Mouse (Mus musculus) lung, embryonic 15.5 days (tissue): ENCODE data around the gene Csf3. TPM values are rescaled to one million over a fixed set of nuclear protein-coding genes. Genes with fewer than 3 reads are reported as not detected.

ENCODE experiments used
- ATAC-seq: fragments of 200-750 bp; cut with Nextera tagmentation; 2 replicates; pipeline ENCODE4 v1.8.0; 2017; ENCODE audit warnings: moderate number of reproducible peaks, borderline replicate concordance; ENCODE audit not compliant: low FRiP score, low TSS enrichment; ENCODE audit errors: extremely low read depth
- H3K27ac ChIP-seq: fragments of 300-500 bp; sonication (generic); 2 replicates; pipeline ENCODE4 v1.5.1; 2015; ENCODE audit warnings: moderate library complexity, mild to moderate bottlenecking, inconsistent platforms
- H3K27me3 ChIP-seq: fragments of 300-500 bp; sonication (generic); 2 replicates; pipeline ENCODE4 v1.6.1; 2015; ENCODE audit warnings: inconsistent platforms
- H3K36me3 ChIP-seq: fragments of 300-500 bp; sonication (generic); 2 replicates; pipeline ENCODE4 v1.6.1; 2015; ENCODE audit warnings: inconsistent platforms
- H3K4me1 ChIP-seq: fragments of 300-500 bp; sonication (generic); 2 replicates; pipeline ENCODE4 v1.6.1; 2015; ENCODE audit warnings: inconsistent platforms
- H3K4me2 ChIP-seq: fragments of 300-500 bp; sonication (generic); 2 replicates; pipeline ENCODE4 v1.6.1; 2015; ENCODE audit warnings: inconsistent platforms, mild to moderate bottlenecking, moderate library complexity
- H3K4me3 ChIP-seq: fragments of 300-500 bp; sonication (generic); 2 replicates; pipeline ENCODE4 v1.5.1; 2015; ENCODE audit warnings: mild to moderate bottlenecking, inconsistent platforms
- H3K9ac ChIP-seq: fragments of 300-500 bp; sonication (generic); 2 replicates; pipeline ENCODE4 v1.6.1; 2015; ENCODE audit warnings: inconsistent platforms
- H3K9me3 ChIP-seq: fragments of 300-500 bp; sonication (generic); 2 replicates; pipeline ENCODE4 v1.6.1; 2016; ENCODE audit warnings: inconsistent platforms
- WGBS: fragments of 180-500 bp; shearing (Covaris S2); methylation state at CpG from one replicate; pipeline ENCODE4 v1.1.7; 2015; 5-methylcytosine and 5-hydroxymethylcytosine counted together
- polyA plus RNA-seq: library from polyadenylated mRNA; unstranded; fragments of >200 nt; fragmentation: Nextera tagmentation; extraction: Ambion mirVana; gene quantifications from 2 replicates; pipeline ENCODE4 v1.2.1, GENCODE M21; 2015

The Csf3 gene
- polyA plus RNA-seq, 1 experiment from 2014 or later: not detected

DNA sequence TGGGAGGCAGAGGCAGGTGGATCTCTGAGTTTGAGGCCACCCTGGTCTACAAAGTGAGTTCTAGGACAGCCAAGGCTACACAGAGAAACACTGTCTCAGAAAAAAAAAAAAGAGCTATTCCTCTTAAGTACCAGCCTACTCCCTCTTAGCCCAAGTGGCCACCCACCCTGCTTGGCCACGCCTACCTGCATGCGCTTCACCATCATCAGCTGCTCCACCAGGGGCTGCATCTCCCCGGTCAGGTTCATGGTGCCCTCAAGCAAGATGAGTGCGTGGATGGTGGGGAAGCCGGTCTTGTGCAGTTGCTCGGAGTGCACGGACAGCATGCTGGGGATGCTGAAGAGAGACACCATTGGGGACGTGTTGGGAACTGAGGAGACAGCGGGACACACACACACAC lies 14.9 kb downstream of the Csf3 start:
- Histone ChIP-seq H3K4me3 (no peak overlapping the region), H3K27ac (no peak overlapping the region), H3K4me2 (no peak overlapping the region), H3K4me1 (peaks cover 32% of the 10 kb centered on the region), H3K36me3 (peaks cover 39% of the 10 kb centered on the region), H3K27me3 (no peaks in the 10 kb centered on the region), H3K9me3 (no peaks in the 10 kb centered on the region), H3K9ac (no peak overlapping the region)
- WGBS: 93% methylated on average over 8 of the region's 9 CpGs
- ATAC-seq: no peak

DNA sequence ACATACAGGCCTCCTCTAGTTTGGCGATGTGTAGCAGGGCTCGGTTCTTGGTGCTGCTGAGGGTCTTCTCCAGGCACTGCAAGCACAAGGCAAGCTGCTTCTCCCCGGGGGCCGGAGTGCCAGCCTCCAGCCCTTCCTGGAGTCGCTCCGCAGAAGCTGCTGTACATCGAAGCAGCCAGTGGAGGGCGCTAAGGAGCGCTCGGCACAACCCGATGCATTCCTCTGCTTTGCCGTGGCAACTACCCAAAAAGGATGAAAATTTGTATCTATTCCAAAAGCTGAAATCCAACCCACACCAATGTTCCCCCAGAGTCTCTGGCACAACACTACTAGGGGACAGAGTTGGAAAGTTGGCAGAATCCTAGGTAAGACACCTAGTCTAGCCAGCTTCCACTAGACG lies 16.8 kb downstream of the Csf3 start:
- no peaks in the 10 kb centered on the region for H3K27me3 ChIP-seq
- peaks cover 47% of the 10 kb centered on the region for H3K4me1 ChIP-seq
- peaks cover 30% of the 10 kb centered on the region; the same call in 1 of the 2 replicates for H3K36me3 ChIP-seq
- H3K9ac ChIP-seq: no peak overlapping the region
- no peaks in the 10 kb centered on the region for H3K9me3 ChIP-seq
- 14% methylated on average over 13 of the region's 13 CpGs for WGBS
- no peak for ATAC-seq
- no peak overlapping the region for H3K4me2 ChIP-seq
- H3K27ac ChIP-seq: 0 out of 2 replicates have a peak overlapping the region, but pooled peaks have one; percentile 27
- no peak overlapping the region for H3K4me3 ChIP-seq

DNA sequence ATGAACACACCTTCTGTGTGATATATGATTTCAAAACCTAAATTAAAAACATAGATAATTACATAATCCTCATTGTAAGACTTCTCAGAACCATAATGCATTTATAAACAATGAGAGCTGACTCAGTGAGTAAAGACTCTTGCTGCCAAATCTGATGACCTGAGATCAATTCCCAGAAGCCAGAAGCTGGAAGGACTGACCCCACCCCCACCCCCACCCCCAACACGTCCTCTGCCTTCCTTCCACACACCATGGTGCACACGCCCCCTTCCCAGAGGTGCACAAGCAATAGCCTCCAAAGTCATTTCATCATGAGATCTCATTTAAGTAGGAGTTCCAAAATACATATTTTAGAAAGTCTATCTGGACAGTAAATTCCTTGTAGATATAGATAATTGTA lies 19.7 kb downstream of the Csf3 start:
- ATAC-seq: no peak
- H3K9ac ChIP-seq: no peak overlapping the region
- H3K9me3 ChIP-seq: no peaks in the 10 kb centered on the region
- no peaks in the 10 kb centered on the region for H3K27me3 ChIP-seq
- no peak overlapping the region for H3K4me3 ChIP-seq
- peaks cover 51% of the 10 kb centered on the region for H3K4me1 ChIP-seq
- no peak overlapping the region for H3K4me2 ChIP-seq
- WGBS: 60% methylated on average over 2 of the region's 2 CpGs
- peaks cover 13% of the 10 kb centered on the region for H3K36me3 ChIP-seq
- no peak overlapping the region; the same call in 1 of the 2 replicates for H3K27ac ChIP-seq

DNA sequence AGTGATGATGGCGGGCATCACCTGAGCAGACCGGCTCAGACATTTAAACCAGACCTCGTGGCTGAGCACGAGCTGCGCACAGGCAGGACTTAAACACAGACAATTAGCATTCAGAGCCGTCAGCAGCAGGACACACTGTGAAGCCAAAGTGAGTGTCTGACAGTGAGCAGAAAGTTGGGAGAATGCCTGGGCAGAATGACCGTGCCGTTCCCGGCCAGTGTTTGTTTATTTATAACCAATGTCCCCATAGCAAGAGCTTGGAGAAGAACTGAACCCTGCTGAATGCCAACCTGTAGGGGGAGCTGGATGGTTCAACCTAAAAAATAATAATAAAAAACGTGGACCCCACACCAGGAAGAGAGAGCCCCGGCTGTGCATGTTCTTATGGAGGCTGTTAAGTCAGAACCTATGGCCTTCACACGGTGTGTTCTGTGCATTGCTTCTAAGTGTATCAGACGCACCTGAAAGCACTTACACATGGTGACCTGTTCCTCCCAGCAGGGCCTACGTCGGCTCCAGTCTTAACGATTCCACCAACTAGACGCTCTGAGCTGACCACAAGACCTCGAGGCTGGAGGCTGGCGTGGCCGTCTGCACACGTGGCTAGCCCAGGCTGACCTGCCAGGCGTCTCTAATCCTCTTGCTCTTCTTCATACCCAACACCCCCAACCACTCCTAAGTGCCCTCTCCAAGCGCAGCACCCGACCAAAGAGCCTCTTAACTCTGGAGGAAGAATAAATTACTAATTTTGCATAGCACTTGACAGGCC lies 20.6 kb downstream of the Csf3 start:
- Histone ChIP-seq H3K4me1 (peaks cover 51% of the 10 kb centered on the region), H3K9me3 (no peaks in the 10 kb centered on the region), H3K36me3 (peaks cover 13% of the 10 kb centered on the region), H3K27ac (peak overlapping the region; percentile 72), H3K4me2 (0 out of 2 replicates have a peak overlapping the region, but pooled peaks have one; percentile 0), H3K4me3 (no peak overlapping the region), H3K27me3 (no peaks in the 10 kb centered on the region), H3K9ac (no peak overlapping the region)
- 28% methylated on average over 24 of the region's 24 CpGs for WGBS
- peak; percentile 76 for ATAC-seq

DNA sequence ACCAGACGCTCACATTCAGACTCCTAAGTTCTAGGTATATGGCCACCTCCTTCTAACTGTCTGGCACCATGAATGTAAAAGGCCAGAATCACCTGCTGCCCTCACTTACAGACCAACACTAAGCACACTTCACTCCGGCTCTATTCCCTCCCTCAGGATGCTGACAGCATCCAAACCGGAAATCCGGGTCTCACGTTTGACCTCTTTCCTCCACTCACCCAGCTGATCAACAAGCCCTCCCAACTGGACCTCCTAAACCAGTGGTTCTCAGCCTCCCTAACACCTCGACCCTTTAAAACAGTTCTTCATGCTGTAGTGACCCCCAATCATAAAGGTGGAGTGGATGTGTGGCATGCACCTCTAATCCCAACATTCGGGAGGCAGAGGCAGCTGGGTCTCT lies 22.0 kb downstream of the Csf3 start:
- no peak overlapping the region for H3K9ac ChIP-seq
- peaks cover 25% of the 10 kb centered on the region for H3K36me3 ChIP-seq
- H3K4me3 ChIP-seq: no peak overlapping the region
- no peak overlapping the region for H3K4me2 ChIP-seq
- no peak for ATAC-seq
- peaks cover 47% of the 10 kb centered on the region for H3K4me1 ChIP-seq
- H3K27ac ChIP-seq: peak overlapping the region; percentile 72; the same call in 1 of the 2 replicates
- 56% methylated on average over 7 of the region's 7 CpGs for WGBS
- H3K27me3 ChIP-seq: no peaks in the 10 kb centered on the region
- no peaks in the 10 kb centered on the region for H3K9me3 ChIP-seq

DNA sequence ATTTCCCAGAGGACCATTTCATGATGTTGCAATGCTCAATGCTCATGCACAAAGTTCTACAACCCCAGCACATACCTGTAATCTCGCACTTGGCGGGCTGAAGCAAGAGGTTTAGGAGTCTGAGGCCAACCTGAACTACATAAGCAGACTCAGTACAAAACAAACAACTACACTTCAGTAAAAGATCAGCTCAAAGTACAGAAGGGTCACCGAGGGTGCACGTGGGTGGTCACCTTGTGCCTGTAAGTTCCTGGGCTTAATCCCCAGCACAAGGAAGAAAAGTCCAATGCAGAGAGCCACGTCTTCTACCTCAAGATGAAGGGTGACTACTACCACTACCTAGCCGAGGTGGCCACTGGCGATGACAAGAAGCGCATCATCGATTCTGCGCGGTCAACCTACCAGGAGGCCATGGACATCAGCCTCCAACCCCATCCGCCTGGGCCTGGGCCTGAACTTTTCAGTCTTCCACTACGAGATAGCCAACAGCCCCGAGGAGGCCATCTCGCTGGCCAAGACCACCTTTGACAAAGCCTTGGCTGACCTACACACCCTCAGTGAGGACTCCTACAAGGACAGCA lies 25.0 kb downstream of the Csf3 start:
- Histone ChIP-seq H3K9me3 (no peaks in the 10 kb centered on the region), H3K27me3 (no peaks in the 10 kb centered on the region), H3K4me2 (no peak overlapping the region), H3K4me3 (no peak overlapping the region), H3K4me1 (peaks cover 35% of the 10 kb centered on the region), H3K27ac (no peak overlapping the region), H3K36me3 (peaks cover 25% of the 10 kb centered on the region), H3K9ac (no peak overlapping the region)
- 93% methylated on average over 15 of the region's 15 CpGs for WGBS
- no peak for ATAC-seq

DNA sequence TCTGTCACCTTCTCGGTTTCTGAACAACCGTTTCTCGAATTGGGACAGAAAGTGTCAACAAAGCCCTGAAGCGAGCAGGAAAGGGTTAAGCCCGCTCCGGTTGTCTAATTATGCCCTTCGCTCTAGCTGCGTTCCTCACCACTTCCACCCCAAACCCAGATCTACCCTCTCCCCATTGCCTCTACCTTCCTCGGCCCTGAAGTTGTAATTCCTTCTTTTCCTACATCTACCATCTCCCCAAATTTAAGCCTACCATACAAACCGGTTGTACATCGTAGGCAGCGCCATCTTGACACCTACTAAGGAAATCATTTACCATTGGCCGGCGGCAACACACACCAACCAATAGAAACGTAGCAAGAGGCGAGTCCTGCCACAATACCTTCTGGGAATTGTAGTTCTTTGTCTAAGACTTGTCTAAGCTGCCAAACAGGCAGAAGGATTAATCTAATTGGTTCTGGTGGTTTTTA lies 28.1 kb downstream of the Csf3 start, which contains the start of gene Med24:
Gene Med24, minus strand, starts transcription at position 317 of the 470 bp plus-strand sequence.
- peak within 1 kb of the TSS; percentile 71 for H3K4me2 ChIP-seq
- under 1% methylated on average over 16 of the region's 16 CpGs for WGBS
- H3K9me3 ChIP-seq: 0 out of 2 replicates have a peak, but pooled peaks cover 2% of the 10 kb centered on the region
- peak; percentile 83; the same call in 1 of the 2 replicates for ATAC-seq
- H3K4me3 ChIP-seq: peak within 1 kb of the TSS; percentile 54
- peak within 1 kb of the TSS; percentile 59 for H3K9ac ChIP-seq
- H3K36me3 ChIP-seq: peaks cover 24% of the 10 kb centered on the region
- H3K27me3 ChIP-seq: no peaks in the 10 kb centered on the region
- peaks cover 15% of the 10 kb centered on the region for H3K4me1 ChIP-seq
- H3K27ac ChIP-seq: peak within 1 kb of the TSS; percentile 30

DNA sequence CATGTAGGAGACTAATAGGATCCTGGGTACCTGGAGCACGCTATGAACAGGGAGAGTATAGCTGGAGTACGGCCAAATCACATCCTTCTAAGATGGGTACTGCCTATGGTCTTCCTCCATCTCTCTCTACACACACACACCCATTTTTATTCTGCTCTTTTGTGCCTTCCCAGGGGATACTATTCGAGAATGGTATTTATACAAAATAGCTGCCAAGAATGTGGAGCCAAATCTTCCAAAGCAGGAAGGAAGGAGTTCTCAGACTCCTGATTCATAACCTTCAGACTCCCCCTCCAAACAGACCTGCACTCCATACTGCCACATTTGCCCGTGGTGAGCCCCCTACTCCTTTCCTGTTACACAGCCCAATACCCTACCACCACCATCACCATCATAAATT lies 29.7 kb downstream of the Csf3 start:
- Histone ChIP-seq H3K27me3 (no peaks in the 10 kb centered on the region), H3K9me3 (0 out of 2 replicates have a peak, but pooled peaks cover 4% of the 10 kb centered on the region), H3K9ac (no peak overlapping the region), H3K4me2 (no peak overlapping the region), H3K4me3 (no peak overlapping the region), H3K4me1 (peaks cover 15% of the 10 kb centered on the region), H3K36me3 (peaks cover 19% of the 10 kb centered on the region), H3K27ac (peak overlapping the region; percentile 29; the same call in 1 of the 2 replicates)
- ATAC-seq: no peak
- 47% methylated on average over 4 of the region's 4 CpGs for WGBS

DNA sequence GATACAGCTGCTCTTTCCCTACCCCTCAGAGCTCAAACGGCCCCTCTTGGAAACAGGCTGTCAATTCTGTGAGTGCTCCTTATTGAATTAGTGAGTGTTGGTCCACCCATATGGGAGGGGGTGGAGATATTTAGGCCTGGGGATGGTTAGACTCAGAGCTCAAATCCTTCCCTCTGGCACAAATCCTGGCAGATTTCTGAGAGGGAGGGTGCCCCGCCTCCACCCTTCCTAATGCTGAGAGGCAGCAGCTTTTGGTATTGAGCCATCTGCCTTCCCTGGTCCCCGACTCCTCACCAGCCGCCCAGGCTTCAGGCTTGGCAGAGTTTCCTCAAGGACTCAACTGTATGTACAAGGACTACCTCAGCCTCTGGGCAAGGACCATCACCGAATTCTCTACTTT lies 30.1 kb downstream of the Csf3 start:
- no peak overlapping the region for H3K4me2 ChIP-seq
- WGBS: 38% methylated on average over 5 of the region's 5 CpGs
- peak; percentile 32; the same call in 1 of the 2 replicates for ATAC-seq

DNA sequence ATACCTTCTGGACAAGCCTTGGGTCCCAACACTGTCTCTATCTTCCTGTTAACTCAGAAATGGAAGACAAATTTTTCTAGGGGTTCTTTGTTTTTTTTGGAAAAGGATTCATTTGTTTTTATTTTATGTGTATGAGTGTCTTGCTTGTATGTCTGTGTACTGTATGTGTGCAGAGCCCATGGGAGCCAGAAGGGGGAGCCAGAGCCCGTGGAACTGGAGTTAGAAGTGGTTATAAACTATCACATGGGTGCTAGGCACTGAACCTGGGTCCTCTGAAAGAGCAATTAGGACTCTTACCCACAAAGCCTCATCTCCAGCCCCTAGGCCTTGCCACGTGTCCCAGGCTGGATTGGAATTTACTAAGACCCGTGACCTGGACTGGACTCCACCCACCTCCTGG lies 33.0 kb downstream of the Csf3 start:
- H3K27me3 ChIP-seq: no peaks in the 10 kb centered on the region
- H3K4me3 ChIP-seq: no peak overlapping the region
- 0 out of 2 replicates have a peak, but pooled peaks cover 10% of the 10 kb centered on the region for H3K4me1 ChIP-seq
- no peaks in the 10 kb centered on the region for H3K36me3 ChIP-seq
- H3K4me2 ChIP-seq: no peak overlapping the region
- no peak for ATAC-seq
- 73% methylated on average over 3 of the region's 3 CpGs for WGBS
- no peak overlapping the region for H3K9ac ChIP-seq
- H3K27ac ChIP-seq: no peak overlapping the region
- H3K9me3 ChIP-seq: 0 out of 2 replicates have a peak, but pooled peaks cover 4% of the 10 kb centered on the region

More for the DNA sequence above, 30.1 kb downstream of the Csf3 start:
- Histone ChIP-seq H3K9ac (no peak overlapping the region), H3K27me3 (no peaks in the 10 kb centered on the region), H3K4me3 (no peak overlapping the region), H3K9me3 (0 out of 2 replicates have a peak, but pooled peaks cover 4% of the 10 kb centered on the region), H3K27ac (peak overlapping the region; percentile 29; the same call in 1 of the 2 replicates), H3K36me3 (peaks cover 15% of the 10 kb centered on the region), H3K4me1 (peaks cover 15% of the 10 kb centered on the region)

DNA sequence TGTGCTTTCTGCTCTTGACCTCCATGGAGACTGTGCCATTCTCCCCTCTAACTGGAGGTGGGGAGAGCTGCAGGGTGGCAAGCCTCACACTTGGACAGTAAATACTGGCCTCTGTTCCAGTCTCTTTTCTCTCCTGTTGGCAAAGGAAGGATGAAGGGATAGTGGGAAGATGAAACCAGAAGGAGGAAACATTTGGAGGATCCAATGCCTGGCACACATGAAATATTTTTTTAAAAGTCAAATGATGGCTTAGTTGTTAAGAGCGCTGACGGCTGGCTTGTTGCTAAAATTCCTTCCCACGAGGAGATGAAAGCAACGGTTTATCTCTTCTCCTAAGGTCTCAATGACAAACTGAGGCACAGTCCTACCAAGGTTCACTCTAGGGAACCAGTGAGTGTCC lies 34.0 kb downstream of the Csf3 start:
- Histone ChIP-seq H3K9me3 (0 out of 2 replicates have a peak, but pooled peaks cover 4% of the 10 kb centered on the region), H3K27me3 (no peaks in the 10 kb centered on the region), H3K4me1 (peaks cover 15% of the 10 kb centered on the region), H3K4me2 (no peak overlapping the region), H3K9ac (no peak overlapping the region), H3K27ac (no peak overlapping the region), H3K36me3 (no peaks in the 10 kb centered on the region), H3K4me3 (no peak overlapping the region)
- WGBS: 82% methylated on average over 4 of the region's 4 CpGs
- ATAC-seq: no peak

DNA sequence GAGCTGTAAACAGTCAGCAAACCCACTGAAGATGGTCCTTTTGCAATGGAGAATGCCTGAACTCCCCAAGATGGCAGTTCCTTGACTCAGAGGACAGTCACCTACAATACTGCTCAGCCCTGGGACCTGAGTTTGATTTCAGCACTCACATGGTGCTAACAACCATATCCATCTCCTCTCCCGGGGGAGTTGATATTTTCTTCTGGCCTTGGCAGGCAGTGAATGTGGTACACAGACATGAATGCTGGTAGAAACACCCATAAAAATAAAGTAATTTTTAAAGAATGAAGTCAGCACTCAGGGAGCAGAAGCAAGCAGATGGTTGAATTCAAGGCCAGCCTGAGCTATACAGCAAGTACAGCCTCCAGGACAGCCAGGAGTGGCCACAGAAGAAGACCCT lies 35.1 kb downstream of the Csf3 start:
- H3K36me3 ChIP-seq: no peaks in the 10 kb centered on the region
- H3K27me3 ChIP-seq: no peaks in the 10 kb centered on the region
- H3K4me1 ChIP-seq: peaks cover 20% of the 10 kb centered on the region
- ATAC-seq: no peak
- H3K9me3 ChIP-seq: 0 out of 2 replicates have a peak, but pooled peaks cover 4% of the 10 kb centered on the region
- 81% methylated on average over 1 of the region's 1 CpGs for WGBS
- H3K4me2 ChIP-seq: no peak overlapping the region
- no peak overlapping the region for H3K27ac ChIP-seq
- H3K4me3 ChIP-seq: no peak overlapping the region
- H3K9ac ChIP-seq: no peak overlapping the region
